Mouse (Mus musculus) testis, adult 2 months (tissue): ENCODE measurements around the gene Uggt2. TPM values are rescaled to one million over a fixed set of nuclear protein-coding genes. Genes with fewer than 3 reads are reported as not detected.

Experiments used
- H3K27ac ChIP-seq: fragments of 200-500 bp; 2 replicates; pipeline ENCODE4 v1.5.1; 2012; ENCODE audit warnings: low read depth, low read length; ENCODE audit not compliant: control insufficient read depth, insufficient read depth
- H3K27me3 ChIP-seq: fragments of 200-500 bp; 2 replicates; pipeline ENCODE4 v1.6.1; 2012; ENCODE audit warnings: mild to moderate bottlenecking, low read length, moderate library complexity; ENCODE audit not compliant: control insufficient read depth, insufficient read depth
- H3K36me3 ChIP-seq: fragments of 200-500 bp; 2 replicates; pipeline ENCODE4 v1.6.1; 2012; ENCODE audit warnings: mild to moderate bottlenecking, low read length; ENCODE audit not compliant: control insufficient read depth, insufficient read depth
- H3K4me1 ChIP-seq: fragments of 200-500 bp; 2 replicates; pipeline ENCODE4 v1.6.1; 2012; ENCODE audit warnings: low read length; ENCODE audit not compliant: control insufficient read depth, insufficient read depth
- H3K4me3 ChIP-seq: fragments of 200-500 bp; 2 replicates; pipeline ENCODE4 v1.5.1; 2012; ENCODE audit warnings: low read depth, mild to moderate bottlenecking, low read length, moderate library complexity, mixed read lengths; ENCODE audit not compliant: control insufficient read depth
- CTCF ChIP-seq: fragments of 200-500 bp; IDR thresholded peaks from 2 replicates; pipeline ENCODE4 v1.5.1; 2012; ENCODE audit warnings: low read depth, mild to moderate bottlenecking, inconsistent platforms, low read length, moderate library complexity; ENCODE audit not compliant: control insufficient read depth, insufficient read depth, insufficient replicate concordance
- POLR2A ChIP-seq: fragments of 200-500 bp; IDR thresholded peaks from 2 replicates; pipeline ENCODE4 v1.6.1; 2012; ENCODE audit warnings: low read depth, mild to moderate bottlenecking, inconsistent platforms, low read length, moderate library complexity; ENCODE audit not compliant: control insufficient read depth
- polyA plus RNA-seq: library from polyadenylated mRNA; depleted of rRNA; stranded (reverse); fragments of >200 nt; gene quantifications from 2 replicates; pipeline ENCODE4 v1.2.3, GENCODE M21; 2012; rRNA removed

Uggt2 gene
- polyA plus RNA-seq, 1 experiment, result 18.9 TPM

DNA sequence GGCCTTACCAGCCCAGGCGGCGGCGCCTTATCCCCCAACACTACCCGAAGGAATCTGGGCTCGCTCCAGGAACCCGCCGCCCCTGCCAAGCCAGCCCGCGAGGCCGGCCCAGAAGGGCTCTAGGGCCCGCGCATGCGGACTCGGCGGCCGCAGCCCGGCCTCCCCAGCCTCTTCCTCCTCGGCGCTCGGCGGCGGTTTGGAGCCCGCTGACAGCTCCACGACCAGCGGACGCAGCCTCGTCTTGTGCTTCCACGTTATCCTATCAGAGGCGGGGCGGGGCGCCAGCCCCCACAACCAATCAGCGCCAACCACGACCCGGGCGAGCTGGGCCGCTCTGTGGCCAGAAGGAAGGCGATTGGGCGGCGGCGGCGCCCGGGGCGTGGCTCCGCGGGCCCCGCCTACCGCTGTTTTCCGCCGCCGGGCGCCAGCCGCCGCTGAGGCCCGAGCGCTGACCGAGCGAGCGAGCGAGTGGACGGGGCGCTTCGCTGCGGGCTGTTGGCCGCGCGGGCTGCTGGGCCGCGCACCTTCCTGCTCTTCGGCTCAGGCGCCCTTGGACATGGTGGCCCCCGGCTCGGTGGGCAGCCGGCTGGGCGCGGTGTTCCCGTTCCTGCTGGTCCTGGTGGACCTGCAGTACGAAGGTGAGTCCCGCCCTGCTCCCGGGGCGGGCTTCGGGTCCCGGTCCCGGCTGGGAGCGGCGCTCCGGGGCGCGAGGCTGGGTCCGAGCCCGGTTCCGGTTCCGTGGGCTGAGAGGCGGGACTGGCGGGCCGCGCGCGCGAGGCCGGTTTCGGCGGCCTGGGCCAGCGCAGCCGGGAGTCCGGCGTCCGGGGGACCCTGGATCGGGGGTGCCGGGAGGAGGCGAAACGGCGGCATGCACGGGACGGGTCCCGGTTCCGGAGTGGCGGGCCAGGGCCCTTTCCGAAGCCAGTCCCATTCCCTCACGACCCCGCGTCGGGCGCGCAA, 161.4 kb downstream of the Uggt2 start, which contains the start of gene Dnajc3:
TSS of gene Dnajc3 (plus strand) at position 444 of the 960 bp plus-strand sequence.
- peak; percentile 80 for TF ChIP-seq POLR2A
- TF ChIP-seq CTCF, result no peak
- H3K4me3 ChIP-seq, result peak within 1 kb of the TSS; percentile 93
- H3K27ac ChIP-seq, result peak within 1 kb of the TSS; percentile 95
- H3K36me3 ChIP-seq, result no peaks in the 10 kb centered on the region
- peaks cover 7% of the 10 kb centered on the region for H3K4me1 ChIP-seq
- H3K27me3 ChIP-seq, result no peaks in the 10 kb centered on the region

DNA sequence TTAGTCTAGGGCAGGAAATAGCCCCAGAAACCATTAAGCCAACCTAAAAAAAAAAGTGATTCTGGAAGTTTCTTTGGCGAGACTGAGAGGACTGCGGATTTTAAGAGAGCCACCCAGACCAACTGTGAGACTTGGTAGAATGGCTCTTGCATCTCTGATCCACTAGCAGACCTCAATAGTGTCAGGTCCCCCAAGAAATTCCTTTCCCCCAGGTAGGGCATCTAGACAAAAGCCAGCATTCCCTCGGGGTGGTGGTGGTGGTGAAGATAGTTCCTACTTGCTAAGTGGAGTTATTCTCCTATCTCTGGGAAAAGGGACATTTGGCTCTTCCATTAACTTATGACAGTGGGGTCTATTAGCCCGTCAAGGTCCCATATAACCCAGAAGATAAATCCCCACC, 162.3 kb downstream of the Uggt2 start:
- Histone ChIP-seq H3K27me3 (no peaks in the 10 kb centered on the region), H3K36me3 (no peaks in the 10 kb centered on the region), H3K4me1 (peaks cover 7% of the 10 kb centered on the region), H3K27ac (peak overlapping the region; percentile 81), H3K4me3 (peak overlapping the region; percentile 93)
- no peak for TF ChIP-seq POLR2A
- no peak for TF ChIP-seq CTCF

DNA sequence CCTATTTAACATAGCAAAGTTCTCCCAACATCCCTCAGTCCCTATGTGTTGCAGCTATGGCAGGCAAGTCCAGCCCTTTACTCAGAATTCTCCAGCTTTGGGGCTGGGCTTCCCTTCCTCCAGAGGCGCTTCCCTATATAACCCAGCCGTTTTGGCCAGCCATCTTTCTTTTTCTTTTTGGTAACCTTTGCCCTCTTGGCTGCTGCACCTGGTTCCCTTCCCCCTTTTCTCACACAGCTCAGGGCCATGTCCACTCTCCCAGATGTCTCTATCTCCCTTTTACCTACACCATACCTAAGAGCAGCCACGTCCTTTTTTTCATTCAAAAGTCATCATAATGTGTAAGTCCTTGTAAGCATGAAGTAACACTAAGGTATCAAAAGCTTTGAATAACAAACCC, 163.0 kb downstream of the Uggt2 start:
- Histone ChIP-seq H3K27me3 (no peaks in the 10 kb centered on the region), H3K4me1 (peaks cover 7% of the 10 kb centered on the region), H3K36me3 (no peaks in the 10 kb centered on the region), H3K4me3 (peak overlapping the region; percentile 36), H3K27ac (no peak overlapping the region)
- TF ChIP-seq POLR2A (no peak), CTCF (no peak)

Other genes with a start within 250 kb of the Uggt2 start
- gene Dzip1, start 174.0 kb downstream of the Uggt2 start, polyA plus RNA-seq, result 72.9 and 82.4 TPM in 2 replicates
- gene Dnajc3, start 161.5 kb downstream of the Uggt2 start, polyA plus RNA-seq, result 10.9 and 14.9 TPM in 2 replicates
- gene Hs6st3, start 38.9 kb upstream of the Uggt2 start, polyA plus RNA-seq, result 0.44 and 0.76 TPM in 2 replicates